Mouse (Mus musculus): ENCODE measurements around the gene Mef2b. TPM values are rescaled to one million over a fixed set of nuclear protein-coding genes. Genes with fewer than 3 reads are reported as not detected.

Gene Mef2b
- polyA plus RNA-seq, 1 experiment from 2014 or later, result 0.23 TPM

DNA sequence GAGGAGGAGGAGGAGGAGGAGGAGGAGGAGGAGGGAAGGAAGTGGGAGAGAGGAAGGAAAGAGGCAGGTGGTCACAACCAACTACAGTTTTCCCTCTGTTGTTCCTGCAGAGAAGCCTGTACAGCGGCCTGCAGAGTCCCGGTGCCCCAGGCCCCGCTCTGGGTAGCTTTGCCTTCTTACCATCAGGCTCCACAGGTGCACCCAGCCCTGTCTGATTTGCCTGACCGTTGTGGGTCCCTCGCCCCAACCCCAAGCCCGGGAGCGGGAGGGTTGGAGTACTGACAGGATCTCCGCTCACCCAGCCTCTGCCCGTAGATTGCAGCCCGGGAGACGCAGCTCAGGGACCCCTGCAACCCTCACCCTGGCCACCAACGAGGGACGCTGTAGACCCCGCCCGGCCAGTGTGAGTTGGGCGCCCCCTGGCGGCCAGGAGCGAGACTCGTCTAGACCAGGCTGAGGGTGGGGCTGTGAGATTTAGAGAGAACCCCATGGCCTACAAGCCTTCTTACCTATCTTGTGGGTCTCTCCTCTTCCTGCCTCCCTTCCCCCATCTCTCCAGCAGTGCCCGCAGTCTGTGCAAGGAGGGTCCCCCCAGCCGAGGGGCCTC lies 27.1 kb downstream of the Mef2b start:
- H3K4me3 ChIP-seq (ENCODE audit: low read depth, low read length), result 0 out of 2 replicates have a peak overlapping the region, but pooled peaks have one; percentile 20
- H3K4me2 ChIP-seq, result peak overlapping the region; percentile 45
- H3K27me3 ChIP-seq (ENCODE audit: control insufficient read depth, insufficient read depth, low read length), result peaks cover 12% of the 10 kb centered on the region; the same call in 1 of the 2 replicates
- peak overlapping the region; percentile 31; the same call in 1 of the 2 replicates for H3K9ac ChIP-seq (ENCODE audit: low read length)
- peak; percentile 99 for DNase-seq (ENCODE audit: low spot score, missing footprints)
- H3K4me1 ChIP-seq (ENCODE audit: control insufficient read depth, insufficient read depth, low read length), result 0 out of 2 replicates have a peak, but pooled peaks cover 2% of the 10 kb centered on the region
- no peak overlapping the region for H3K27ac ChIP-seq (ENCODE audit: low read depth, low read length)
- peak; percentile 93 for ATAC-seq (ENCODE audit: low FRiP score)
- no peaks in the 10 kb centered on the region for H3K36me3 ChIP-seq (ENCODE audit: control insufficient read depth, insufficient read depth, low read length)
- no peaks in the 10 kb centered on the region for H3K9me3 ChIP-seq (ENCODE audit: control insufficient read depth, low read length)
- WGBS, result under 1% methylated on average over 21 of the region's 21 CpGs

DNA sequence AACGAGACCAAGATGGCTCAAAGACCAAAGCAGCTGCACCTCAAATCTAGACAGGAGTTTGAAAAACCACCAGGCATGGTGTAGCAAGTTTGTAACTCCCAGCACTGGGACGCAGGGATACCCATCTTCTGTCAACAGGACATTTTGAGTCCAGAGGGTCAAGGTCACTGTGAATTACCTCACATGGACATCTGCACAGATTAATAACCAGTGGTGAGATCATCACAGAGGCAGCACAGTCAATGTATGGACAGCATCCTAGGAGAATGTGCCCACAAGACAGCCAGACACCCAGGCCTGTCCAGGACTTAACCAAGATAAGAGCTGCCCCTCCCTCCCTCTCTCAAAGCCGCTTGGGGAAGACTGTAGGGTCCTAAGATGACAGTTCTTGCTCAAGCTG lies 30.6 kb downstream of the Mef2b start:
- no peak overlapping the region for H3K27ac ChIP-seq (ENCODE audit: low read depth, low read length)
- no peak overlapping the region for H3K9ac ChIP-seq (ENCODE audit: low read length)
- WGBS, result 83% methylated on average over 3 of the region's 3 CpGs
- H3K27me3 ChIP-seq (ENCODE audit: control insufficient read depth, insufficient read depth, low read length), result peaks cover 10% of the 10 kb centered on the region; the same call in 1 of the 2 replicates
- H3K4me1 ChIP-seq (ENCODE audit: control insufficient read depth, insufficient read depth, low read length), result peaks cover 12% of the 10 kb centered on the region; the same call in 1 of the 2 replicates
- H3K4me3 ChIP-seq (ENCODE audit: low read depth, low read length), result no peak overlapping the region
- no peaks in the 10 kb centered on the region for H3K36me3 ChIP-seq (ENCODE audit: control insufficient read depth, insufficient read depth, low read length)
- no peak for ATAC-seq (ENCODE audit: low FRiP score)
- no peaks in the 10 kb centered on the region for H3K9me3 ChIP-seq (ENCODE audit: control insufficient read depth, low read length)
- no peak overlapping the region for H3K4me2 ChIP-seq
- no peak for DNase-seq (ENCODE audit: low spot score, missing footprints)

DNA sequence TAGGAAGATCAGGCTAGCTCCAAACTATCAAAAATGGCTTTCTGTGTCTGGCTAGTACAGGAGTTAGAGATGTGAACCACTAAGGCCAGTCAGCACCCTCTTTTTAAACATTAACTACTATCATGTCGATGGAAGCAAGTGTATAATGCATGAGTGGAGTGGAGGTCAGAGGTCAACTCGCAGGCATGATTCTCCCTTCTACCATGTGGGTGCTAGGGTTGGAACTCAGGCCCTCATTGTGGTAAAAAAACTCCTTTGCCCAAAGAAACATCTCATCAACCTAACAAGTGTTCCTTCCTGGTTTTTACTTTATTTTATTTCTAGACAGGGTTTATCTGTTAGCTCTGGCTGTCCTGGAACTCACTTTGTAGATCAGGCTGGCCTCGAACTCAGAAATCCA lies 31.2 kb downstream of the Mef2b start:
- H3K9me3 ChIP-seq (ENCODE audit: control insufficient read depth, low read length), result no peaks in the 10 kb centered on the region
- H3K4me2 ChIP-seq, result no peak overlapping the region
- DNase-seq (ENCODE audit: low spot score, missing footprints) (no peak), ATAC-seq (ENCODE audit: low FRiP score) (no peak)
- H3K36me3 ChIP-seq (ENCODE audit: control insufficient read depth, insufficient read depth, low read length), result no peaks in the 10 kb centered on the region
- H3K4me3 ChIP-seq (ENCODE audit: low read depth, low read length), result no peak overlapping the region
- H3K9ac ChIP-seq (ENCODE audit: low read length), result no peak overlapping the region
- no peak overlapping the region for H3K27ac ChIP-seq (ENCODE audit: low read depth, low read length)
- peaks cover 12% of the 10 kb centered on the region; the same call in 1 of the 2 replicates for H3K4me1 ChIP-seq (ENCODE audit: control insufficient read depth, insufficient read depth, low read length)
- H3K27me3 ChIP-seq (ENCODE audit: control insufficient read depth, insufficient read depth, low read length), result peaks cover 4% of the 10 kb centered on the region; the same call in 1 of the 2 replicates
- WGBS, result 78% methylated on average over 3 of the region's 3 CpGs

DNA sequence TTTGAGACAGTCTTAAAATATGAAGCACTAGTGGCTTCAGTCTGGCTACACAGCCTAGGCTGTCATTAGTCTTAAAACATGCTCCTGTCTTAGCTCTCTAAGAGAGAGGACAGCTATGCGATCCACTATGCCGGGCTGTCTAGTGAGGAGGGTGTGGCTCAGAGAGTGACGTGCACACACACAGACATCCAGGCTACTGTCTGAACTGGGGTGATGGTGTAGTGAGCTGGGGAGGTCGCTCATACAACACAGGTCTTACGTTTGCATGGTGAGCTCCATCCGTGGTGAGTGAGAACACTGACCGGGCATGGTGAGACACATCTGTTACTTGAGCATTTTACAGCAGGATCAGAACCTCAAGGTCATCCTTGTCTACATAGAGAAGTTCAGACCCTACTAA lies 31.7 kb downstream of the Mef2b start:
- Histone ChIP-seq H3K9me3 (ENCODE audit: control insufficient read depth, low read length) (no peaks in the 10 kb centered on the region), H3K4me2 (no peak overlapping the region), H3K36me3 (ENCODE audit: control insufficient read depth, insufficient read depth, low read length) (no peaks in the 10 kb centered on the region), H3K27me3 (ENCODE audit: control insufficient read depth, insufficient read depth, low read length) (no peaks in the 10 kb centered on the region), H3K9ac (ENCODE audit: low read length) (no peak overlapping the region), H3K4me1 (ENCODE audit: control insufficient read depth, insufficient read depth, low read length) (peaks cover 12% of the 10 kb centered on the region; the same call in 1 of the 2 replicates), H3K4me3 (ENCODE audit: low read depth, low read length) (no peak overlapping the region), H3K27ac (ENCODE audit: low read depth, low read length) (no peak overlapping the region)
- ATAC-seq (ENCODE audit: low FRiP score), result no peak
- 91% methylated on average over 7 of the region's 7 CpGs for WGBS
- no peak for DNase-seq (ENCODE audit: low spot score, missing footprints)

DNA sequence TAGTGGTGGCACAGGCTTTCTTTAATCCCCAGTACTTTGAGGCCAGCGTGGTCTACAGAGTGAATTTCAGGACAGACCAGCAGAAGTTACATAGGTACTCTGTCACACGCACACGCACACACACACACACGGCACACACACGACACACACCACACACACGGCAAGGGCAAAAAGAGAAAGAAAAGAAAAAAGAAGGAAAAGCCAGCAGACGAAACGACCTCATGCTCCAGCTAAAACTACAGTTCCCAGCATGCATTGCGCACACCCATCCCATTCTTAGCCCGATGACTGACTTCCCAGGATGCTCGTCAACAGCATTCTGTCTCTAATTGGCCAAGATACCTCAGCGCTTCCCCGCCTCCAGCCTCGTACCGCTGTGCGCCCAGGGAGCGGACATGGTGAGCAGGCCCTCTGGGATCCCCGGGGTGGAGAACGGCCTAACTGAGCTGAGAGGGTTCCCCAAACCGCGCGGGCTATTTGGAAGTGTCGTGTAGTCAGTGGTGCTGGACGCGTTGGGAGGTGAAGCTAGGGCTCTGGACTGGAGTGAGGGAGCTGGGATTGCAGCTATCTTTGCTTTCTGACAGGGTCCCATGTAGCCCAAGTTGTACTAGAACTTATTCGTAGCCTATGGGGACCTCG lies 32.7 kb downstream of the Mef2b start, which contains the start of gene Tmem161a:
Tmem161a (plus strand) TSS at position 314 of the 639 bp plus-strand sequence.
- Histone ChIP-seq H3K27ac (ENCODE audit: low read depth, low read length) (no peak within 1 kb of the TSS), H3K27me3 (ENCODE audit: control insufficient read depth, insufficient read depth, low read length) (no peaks in the 10 kb centered on the region), H3K4me3 (ENCODE audit: low read depth, low read length) (peak within 1 kb of the TSS; percentile 72), H3K9ac (ENCODE audit: low read length) (peak within 1 kb of the TSS; percentile 70), H3K4me2 (peak within 1 kb of the TSS; percentile 52), H3K36me3 (ENCODE audit: control insufficient read depth, insufficient read depth, low read length) (peaks cover 3% of the 10 kb centered on the region; the same call in 1 of the 2 replicates), H3K4me1 (ENCODE audit: control insufficient read depth, insufficient read depth, low read length) (peaks cover 10% of the 10 kb centered on the region; the same call in 1 of the 2 replicates), H3K9me3 (ENCODE audit: control insufficient read depth, low read length) (no peaks in the 10 kb centered on the region)
- 2% methylated on average over 27 of the region's 27 CpGs for WGBS
- DNase-seq (ENCODE audit: low spot score, missing footprints) (peak; percentile 98), ATAC-seq (ENCODE audit: low FRiP score) (peak; percentile 97)

DNA sequence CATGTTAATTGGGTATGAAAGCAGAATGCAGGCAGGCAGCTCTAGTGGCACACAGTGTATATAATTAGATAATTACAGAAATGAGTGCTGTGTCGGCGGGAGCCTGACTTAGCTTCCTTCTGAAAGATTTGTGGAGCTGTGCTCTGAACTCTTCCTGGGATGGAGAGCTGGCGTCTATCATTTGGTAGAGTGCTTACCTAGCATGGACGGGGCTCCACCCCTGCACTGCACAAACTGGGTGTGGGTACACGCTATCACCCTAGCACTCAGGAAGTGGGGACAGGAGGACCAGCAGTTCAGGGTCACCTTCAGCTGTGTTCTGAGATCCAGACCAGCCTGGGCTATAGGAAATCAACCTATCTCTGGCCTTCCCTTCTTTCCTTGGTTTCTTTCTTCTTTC lies 33.8 kb downstream of the Mef2b start:
- no peak overlapping the region for H3K4me3 ChIP-seq (ENCODE audit: low read depth, low read length)
- ATAC-seq (ENCODE audit: low FRiP score), result no peak
- H3K36me3 ChIP-seq (ENCODE audit: control insufficient read depth, insufficient read depth, low read length), result peaks cover 3% of the 10 kb centered on the region; the same call in 1 of the 2 replicates
- H3K4me2 ChIP-seq, result no peak overlapping the region
- DNase-seq (ENCODE audit: low spot score, missing footprints), result no peak
- peaks cover 10% of the 10 kb centered on the region; the same call in 1 of the 2 replicates for H3K4me1 ChIP-seq (ENCODE audit: control insufficient read depth, insufficient read depth, low read length)
- WGBS, result 91% methylated on average over 5 of the region's 5 CpGs
- H3K9me3 ChIP-seq (ENCODE audit: control insufficient read depth, low read length), result no peaks in the 10 kb centered on the region
- H3K27ac ChIP-seq (ENCODE audit: low read depth, low read length), result no peak overlapping the region
- no peak overlapping the region for H3K9ac ChIP-seq (ENCODE audit: low read length)
- no peaks in the 10 kb centered on the region for H3K27me3 ChIP-seq (ENCODE audit: control insufficient read depth, insufficient read depth, low read length)

DNA sequence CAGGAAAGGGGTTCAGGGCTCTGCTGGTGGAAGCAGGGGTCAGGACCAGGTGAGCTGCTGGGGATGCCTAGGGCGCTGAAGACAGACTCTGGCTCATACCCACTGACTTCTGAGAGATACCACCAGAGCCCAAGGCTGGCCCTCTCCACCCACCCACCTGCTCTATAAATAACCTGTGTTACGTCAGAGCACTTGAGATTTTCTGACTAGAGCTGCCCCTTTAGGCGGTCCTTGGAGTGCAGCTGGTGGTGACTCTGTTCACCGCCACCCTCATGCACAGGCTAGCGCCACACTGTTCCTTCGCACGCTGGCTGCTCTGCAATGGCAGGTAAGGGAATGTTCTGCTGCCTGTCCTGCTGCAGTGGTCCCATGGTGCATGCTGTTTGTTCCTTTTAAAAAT lies 34.6 kb downstream of the Mef2b start:
- Histone ChIP-seq H3K27ac (ENCODE audit: low read depth, low read length) (no peak overlapping the region), H3K4me3 (ENCODE audit: low read depth, low read length) (no peak overlapping the region), H3K4me2 (no peak overlapping the region), H3K9me3 (ENCODE audit: control insufficient read depth, low read length) (no peaks in the 10 kb centered on the region), H3K27me3 (ENCODE audit: control insufficient read depth, insufficient read depth, low read length) (no peaks in the 10 kb centered on the region), H3K36me3 (ENCODE audit: control insufficient read depth, insufficient read depth, low read length) (peaks cover 3% of the 10 kb centered on the region; the same call in 1 of the 2 replicates), H3K9ac (ENCODE audit: low read length) (0 out of 2 replicates have a peak overlapping the region, but pooled peaks have one; percentile 30), H3K4me1 (ENCODE audit: control insufficient read depth, insufficient read depth, low read length) (peaks cover 10% of the 10 kb centered on the region; the same call in 1 of the 2 replicates)
- 92% methylated on average over 7 of the region's 7 CpGs for WGBS
- ATAC-seq (ENCODE audit: low FRiP score) (no peak), DNase-seq (ENCODE audit: low spot score, missing footprints) (peak; percentile 81)

DNA sequence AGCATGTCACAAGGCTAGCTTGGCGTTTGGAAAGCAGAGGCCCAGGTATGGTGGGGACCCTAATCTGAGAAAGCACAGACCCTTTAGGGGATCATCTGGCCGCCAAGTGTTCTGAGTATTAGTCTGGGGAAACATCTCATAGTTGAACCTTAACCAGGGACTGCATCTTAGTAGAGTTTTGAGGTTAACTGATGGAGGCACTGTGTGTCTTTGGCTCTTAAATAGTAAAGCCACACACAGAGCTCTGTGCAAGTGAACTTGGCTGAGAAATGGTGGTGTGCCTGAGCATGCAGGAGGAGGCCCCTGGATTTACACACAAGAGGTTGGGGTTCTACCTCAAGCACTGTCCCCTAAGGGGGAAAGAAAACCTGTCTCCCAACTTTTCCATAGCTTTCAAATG lies 38.7 kb downstream of the Mef2b start:
- Histone ChIP-seq H3K4me2 (no peak overlapping the region), H3K9ac (ENCODE audit: low read length) (no peak overlapping the region), H3K27ac (ENCODE audit: low read depth, low read length) (no peak overlapping the region), H3K4me3 (ENCODE audit: low read depth, low read length) (no peak overlapping the region), H3K36me3 (ENCODE audit: control insufficient read depth, insufficient read depth, low read length) (peaks cover 3% of the 10 kb centered on the region; the same call in 1 of the 2 replicates), H3K4me1 (ENCODE audit: control insufficient read depth, insufficient read depth, low read length) (peaks cover 6% of the 10 kb centered on the region; the same call in 1 of the 2 replicates), H3K27me3 (ENCODE audit: control insufficient read depth, insufficient read depth, low read length) (no peaks in the 10 kb centered on the region), H3K9me3 (ENCODE audit: control insufficient read depth, low read length) (no peaks in the 10 kb centered on the region)
- WGBS, result 91% methylated on average over 2 of the region's 2 CpGs
- ATAC-seq (ENCODE audit: low FRiP score), result no peak
- peak; percentile 23 for DNase-seq (ENCODE audit: low spot score, missing footprints)

DNA sequence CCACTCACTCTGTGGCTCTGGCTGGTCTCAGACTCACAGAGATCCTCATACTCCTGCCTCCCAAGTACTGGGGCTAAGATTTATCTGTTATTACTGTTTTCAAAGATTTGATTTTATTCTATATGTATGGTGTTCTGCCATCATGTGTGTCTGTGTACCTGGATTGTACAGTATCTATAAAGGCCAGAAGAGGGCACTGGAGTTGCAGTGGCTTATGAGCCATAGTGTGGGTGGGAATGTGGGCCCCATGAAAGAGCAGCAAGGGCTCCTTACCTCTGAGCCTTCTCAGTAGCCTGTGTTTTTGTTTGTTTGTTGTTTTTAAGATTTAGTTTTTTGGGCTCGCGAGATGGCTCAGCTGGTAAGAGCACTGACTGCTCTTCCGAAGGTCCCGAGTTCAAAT lies 39.6 kb downstream of the Mef2b start:
- ATAC-seq (ENCODE audit: low FRiP score) (no peak), DNase-seq (ENCODE audit: low spot score, missing footprints) (peak; percentile 78)
- no peak overlapping the region for H3K9ac ChIP-seq (ENCODE audit: low read length)
- H3K36me3 ChIP-seq (ENCODE audit: control insufficient read depth, insufficient read depth, low read length), result peaks cover 3% of the 10 kb centered on the region; the same call in 1 of the 2 replicates
- no peak overlapping the region for H3K4me3 ChIP-seq (ENCODE audit: low read depth, low read length)
- 97% methylated on average over 4 of the region's 4 CpGs for WGBS
- peaks cover under 1% of the 10 kb centered on the region; the same call in 1 of the 2 replicates for H3K4me1 ChIP-seq (ENCODE audit: control insufficient read depth, insufficient read depth, low read length)
- no peak overlapping the region for H3K4me2 ChIP-seq
- no peak overlapping the region for H3K27ac ChIP-seq (ENCODE audit: low read depth, low read length)
- no peaks in the 10 kb centered on the region for H3K27me3 ChIP-seq (ENCODE audit: control insufficient read depth, insufficient read depth, low read length)
- H3K9me3 ChIP-seq (ENCODE audit: control insufficient read depth, low read length), result no peaks in the 10 kb centered on the region
